Mouse (Mus musculus) T-helper 1 cell (primary cell): ENCODE measurements around the gene Smim20.

Experiments
- in situ Hi-C: fragments of 300-600 bp; cut with MboI, MseI; formaldehyde crosslinking; loops from one replicate; pipeline ENCODE4 v1.15.1; 2025; ENCODE audit warnings: high pct_unique_total_duplicates

Smim20 gene

GRCm38 (mm10) chr5:53306864-53307263 is 40.0 kb downstream of the Smim20 start:
- in situ Hi-C loops = no loop called here

- in situ Hi-C loops = no loop called here
These were observed 40.6 kb downstream of the Smim20 start for GRCm38 (mm10) chr5:53307437-53307836.

GRCm38 (mm10) chr5:53314404-53315167 is 47.7 kb downstream of the Smim20 start:
- in situ Hi-C loops = no loop called here

GRCm38 (mm10) chr5:53315829-53316228 is 48.9 kb downstream of the Smim20 start:
- in situ Hi-C loops = no loop called here

- in situ Hi-C loops = no loop called here
These were observed 50.5 kb downstream of the Smim20 start for GRCm38 (mm10) chr5:53317396-53317795.

- in situ Hi-C loops = no loop called here
These were observed 51.1 kb downstream of the Smim20 start for GRCm38 (mm10) chr5:53317885-53318466.

- in situ Hi-C loops = loop anchor here (10.0 kb wide), 1 partner anchor 1744 kb away; no protein-coding TSS in a partner anchor
These were observed 53.4 kb downstream of the Smim20 start for GRCm38 (mm10) chr5:53320331-53320730.

- in situ Hi-C loops = loop anchor here (10.0 kb wide), 1 partner anchor 1743 kb away; no protein-coding TSS in a partner anchor
These were observed 55.0 kb downstream of the Smim20 start for GRCm38 (mm10) chr5:53321901-53322300.

- in situ Hi-C loops = loop anchor here (10.0 kb wide), 1 partner anchor 1742 kb away; no protein-coding TSS in a partner anchor
These were observed 55.6 kb downstream of the Smim20 start for GRCm38 (mm10) chr5:53322471-53322870.

- in situ Hi-C loops = loop anchor here (10.0 kb wide), 1 partner anchor 1742 kb away; no protein-coding TSS in a partner anchor
These were observed 56.2 kb downstream of the Smim20 start for GRCm38 (mm10) chr5:53323121-53323520.

GRCm38 (mm10) chr5:53324256-53324655 is 57.4 kb downstream of the Smim20 start:
- in situ Hi-C loops = loop anchor here (10.0 kb wide), 1 partner anchor 1741 kb away; no protein-coding TSS in a partner anchor

- in situ Hi-C loops = loop anchor here (5.0 to 10.0 kb wide), 2 partner anchors 348 to 1740 kb away; no protein-coding TSS in a partner anchor
These were observed 57.9 kb downstream of the Smim20 start for GRCm38 (mm10) chr5:53324791-53325190.

GRCm38 (mm10) chr5:53326023-53326422 is 59.1 kb downstream of the Smim20 start:
- in situ Hi-C loops = loop anchor here (5.0 to 10.0 kb wide), 2 partner anchors 346 to 1739 kb away; no protein-coding TSS in a partner anchor

- in situ Hi-C loops = loop anchor here (5.0 to 10.0 kb wide), 2 partner anchors 346 to 1738 kb away; no protein-coding TSS in a partner anchor
These were observed 59.6 kb downstream of the Smim20 start for GRCm38 (mm10) chr5:53326491-53326890.
